Mouse (Mus musculus) ES-CJ7 (cell line): Measurements from ENCODE around the gene Gm17677.

ENCODE experiments used
- DNase-seq: peaks from one replicate; pipeline ENCODE4 v3.0.0; 2011; ENCODE audit warnings: low read depth, low spot score

Gm17677 gene

GRCm38 (mm10) chr9:35740749-35741148 is at the start of gene Gm17677:
Gene Gm17677, plus strand, starts transcription at chr9:35741049.
- no peak for DNase-seq

DNA sequence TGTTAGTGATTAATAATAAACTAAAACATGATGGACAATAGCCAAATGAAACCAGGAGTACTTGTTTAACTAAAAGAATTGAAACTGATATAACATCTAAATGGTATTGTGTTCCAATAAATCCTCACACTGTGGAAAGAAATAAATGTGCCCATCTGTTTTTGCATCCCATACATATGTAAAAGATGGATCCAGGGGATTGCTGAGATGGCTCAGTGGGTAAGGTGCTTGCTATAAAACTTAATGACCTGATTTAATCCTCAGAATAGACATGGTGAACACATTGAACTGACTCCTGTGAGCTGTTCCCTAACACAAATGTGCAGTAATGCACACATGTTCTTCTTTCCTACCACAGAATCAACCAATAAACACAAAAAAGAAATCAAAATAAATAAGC is 48.9 kb upstream of the Gm17677 start:
- no peak for DNase-seq

DNA sequence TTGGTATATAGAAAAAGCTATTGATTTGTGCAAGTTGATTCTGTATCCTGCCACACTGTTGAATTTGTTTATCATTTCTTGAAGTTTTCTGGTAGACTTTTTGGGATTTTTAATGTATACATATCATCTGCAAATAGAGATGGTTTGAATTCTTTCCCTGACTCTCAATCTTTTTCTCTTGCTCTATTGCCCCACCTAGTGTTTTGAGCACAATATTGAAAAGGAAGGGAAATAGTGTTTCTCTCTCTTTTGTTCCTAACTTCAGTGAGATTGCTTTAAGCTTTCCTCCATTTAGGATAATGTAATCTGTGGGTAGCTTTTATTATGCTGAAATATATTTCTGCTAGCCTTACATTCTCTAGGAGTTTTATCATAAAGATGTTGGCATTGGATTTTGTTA is 33.6 kb upstream of the Gm17677 start:
- no peak for DNase-seq

- DNase-seq: no peak
These were observed 16.0 kb downstream of the Gm17677 start for GRCm38 (mm10) chr9:35756843-35757242.

GRCm38 (mm10) chr9:35778009-35778408 is 37.2 kb downstream of the Gm17677 start, which contains the start of gene Gm17727:
Gene Gm17727, minus strand, starts transcription at chr9:35778109.
- no peak for DNase-seq

DNA sequence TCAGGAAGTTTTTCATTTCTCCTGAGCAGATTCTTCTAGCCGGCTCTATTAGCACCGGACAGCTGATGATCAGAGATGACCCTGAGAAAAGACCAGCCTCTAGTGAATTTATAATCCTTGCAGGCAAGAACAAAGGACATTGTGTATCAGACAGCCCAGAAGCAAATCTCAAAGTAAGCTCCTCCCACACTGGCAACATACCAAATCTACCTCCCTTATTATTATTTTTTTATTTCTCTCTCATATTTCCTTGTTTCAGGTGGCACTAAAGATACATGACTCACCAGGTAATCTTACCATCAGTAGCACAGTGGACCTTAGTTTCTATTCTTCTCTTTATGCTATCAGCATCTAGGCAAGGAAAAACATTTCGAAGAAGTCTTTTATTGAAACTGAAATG is 49.2 kb downstream of the Gm17677 start, which contains the start of the genes Gm27235 and D730048I06Rik:
TSS of gene Gm27235 (minus strand) at position 101 of the 400 bp plus-strand sequence.
TSS of gene D730048I06Rik (minus strand) at position 112 of the 400 bp plus-strand sequence.
- DNase-seq: no peak
